Mouse (Mus musculus) hindbrain, embryonic 16.5 days (tissue): ENCODE measurements around the gene B3gat1. TPM values are rescaled to one million over a fixed set of nuclear protein-coding genes. Genes with fewer than 3 reads are reported as not detected.
A peak's percentile ranks its signal among the peaks of the same experiment; 100 is the strongest.

ENCODE experiments used
- ATAC-seq: fragments of 200-750 bp; cut with Nextera tagmentation; 2 replicates; pipeline ENCODE4 v1.8.0; 2017; ENCODE audit warnings: moderate TSS enrichment, moderate library complexity
- H3K27ac ChIP-seq: fragments of 300-500 bp; sonication (generic); 2 replicates; pipeline ENCODE4 v1.5.1; 2014; ENCODE audit warnings: low read depth, mild to moderate bottlenecking, control low read depth, low read length, moderate library complexity
- H3K27me3 ChIP-seq: fragments of 300-500 bp; sonication (generic); replicated peaks from 2 replicates; pipeline ENCODE4 v1.6.1; 2014; ENCODE audit warnings: low read length; ENCODE audit not compliant: control insufficient read depth, insufficient read depth
- H3K36me3 ChIP-seq: fragments of 300-500 bp; sonication (generic); 2 replicates; pipeline ENCODE4 v1.6.1; 2014; ENCODE audit warnings: mild to moderate bottlenecking, low read length, moderate library complexity, mixed read lengths; ENCODE audit not compliant: control insufficient read depth, insufficient read depth
- H3K4me1 ChIP-seq: fragments of 300-500 bp; sonication (generic); 2 replicates; pipeline ENCODE4 v1.6.1; 2014; ENCODE audit warnings: low read depth, low read length; ENCODE audit not compliant: control insufficient read depth, insufficient read depth
- H3K4me2 ChIP-seq: fragments of 300-500 bp; sonication (generic); 2 replicates; pipeline ENCODE4 v1.6.1; 2014; ENCODE audit warnings: mild to moderate bottlenecking, low read length, control low read depth, moderate library complexity
- H3K4me3 ChIP-seq: fragments of 300-500 bp; sonication (generic); 2 replicates; pipeline ENCODE4 v1.5.1; 2014; ENCODE audit warnings: mild to moderate bottlenecking, low read length, control low read depth, moderate library complexity
- H3K9ac ChIP-seq: fragments of 300-500 bp; sonication (generic); 2 replicates; pipeline ENCODE4 v1.6.1; 2014; ENCODE audit warnings: low read depth, mild to moderate bottlenecking, control low read depth, low read length, moderate library complexity
- H3K9me3 ChIP-seq: fragments of 300-500 bp; sonication (generic); 2 replicates; pipeline ENCODE4 v1.6.1; 2014; ENCODE audit warnings: mild to moderate bottlenecking, low read length, moderate library complexity; ENCODE audit not compliant: control insufficient read depth
- WGBS: fragments of 180-500 bp; shearing (Covaris S2); extraction: QIAGEN DNeasy Blood & Tissue Kit; methylation state at CpG from one replicate; pipeline ENCODE4 v1.1.7; 2014; 5-methylcytosine and 5-hydroxymethylcytosine counted together
- polyA plus RNA-seq: library from polyadenylated mRNA; unstranded; fragments of >200 nt; fragmentation: Nextera tagmentation; extraction: Ambion mirVana; gene quantifications from 2 replicates; pipeline ENCODE4 v1.2.1, GENCODE M21; 2015

The B3gat1 gene
- polyA plus RNA-seq, 1 experiment from 2014 or later: 32.6 TPM

DNA sequence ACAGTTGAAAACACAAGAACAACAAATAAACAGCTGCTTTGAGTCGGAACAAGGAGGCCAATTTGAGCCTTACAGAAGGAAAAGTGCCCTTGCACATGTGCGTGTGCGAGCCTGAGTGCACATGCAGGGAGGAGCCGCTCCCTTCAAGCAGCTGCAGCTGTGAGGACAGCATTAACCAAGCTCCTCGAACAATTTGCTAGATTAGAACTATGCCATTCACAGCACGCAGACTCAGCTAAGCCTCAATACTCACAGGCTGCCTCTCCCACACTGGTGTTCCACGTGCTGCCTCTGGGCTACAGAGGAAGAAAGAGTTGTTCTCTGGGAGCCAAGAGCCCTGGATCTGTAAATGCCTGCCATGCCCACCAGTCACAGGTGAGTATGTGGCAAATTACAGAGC lies 11.8 kb upstream of the B3gat1 start:
- Histone ChIP-seq H3K4me3 (no peak overlapping the region), H3K4me2 (no peak overlapping the region), H3K27me3 (no peaks in the 10 kb centered on the region), H3K9me3 (no peaks in the 10 kb centered on the region), H3K36me3 (no peaks in the 10 kb centered on the region), H3K9ac (no peak overlapping the region), H3K27ac (no peak overlapping the region), H3K4me1 (peaks cover 4% of the 10 kb centered on the region; the same call in 1 of the 2 replicates)
- WGBS: 61% methylated on average over 7 of the region's 7 CpGs
- peak; percentile 75 for ATAC-seq

DNA sequence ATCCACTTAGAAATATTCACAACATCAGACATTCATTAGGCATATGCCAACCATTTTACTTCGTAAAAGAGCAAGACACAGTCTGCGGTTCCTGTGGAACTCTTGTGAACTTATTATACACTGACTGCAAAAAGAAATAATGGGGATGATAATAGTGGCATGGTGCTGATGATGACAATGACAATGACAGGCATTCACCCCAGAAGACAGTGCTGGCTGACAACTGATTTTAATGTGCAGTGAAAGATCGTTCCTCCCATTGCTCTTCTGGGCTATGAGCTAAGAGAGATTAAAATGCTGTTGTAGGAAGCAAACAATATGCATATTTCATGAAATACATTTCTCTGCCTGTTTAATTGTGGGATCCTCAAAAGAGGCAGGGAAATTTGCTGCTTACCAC lies 7.8 kb upstream of the B3gat1 start:
- Histone ChIP-seq H3K9ac (no peak overlapping the region), H3K4me1 (no peaks in the 10 kb centered on the region), H3K4me2 (no peak overlapping the region), H3K9me3 (no peaks in the 10 kb centered on the region), H3K27me3 (no peaks in the 10 kb centered on the region), H3K4me3 (no peak overlapping the region), H3K27ac (no peak overlapping the region), H3K36me3 (no peaks in the 10 kb centered on the region)
- 73% methylated on average over 3 of the region's 3 CpGs for WGBS
- ATAC-seq: no peak

DNA sequence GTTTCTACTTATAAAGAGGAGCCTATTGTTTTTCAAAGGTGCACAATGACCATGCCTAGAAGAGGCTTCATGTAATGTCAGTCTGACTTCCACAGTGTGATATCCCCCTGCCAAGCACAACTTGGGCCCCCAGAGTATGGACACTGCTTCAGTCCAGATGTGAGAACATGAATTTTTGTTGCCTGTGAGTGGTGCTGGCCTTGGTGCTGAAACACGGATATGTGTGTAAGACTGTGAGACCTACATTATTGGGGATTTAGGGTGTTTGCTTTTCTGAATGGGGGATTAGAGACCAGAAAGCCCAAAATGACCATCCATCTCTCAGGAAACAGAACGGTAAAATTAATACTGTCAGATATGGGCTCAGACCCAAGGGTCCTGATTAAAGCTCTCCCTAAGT lies 6.1 kb upstream of the B3gat1 start:
- ATAC-seq: no peak
- Histone ChIP-seq H3K9me3 (no peaks in the 10 kb centered on the region), H3K27me3 (no peaks in the 10 kb centered on the region), H3K4me1 (no peaks in the 10 kb centered on the region), H3K27ac (no peak overlapping the region), H3K36me3 (no peaks in the 10 kb centered on the region), H3K4me2 (no peak overlapping the region), H3K4me3 (no peak overlapping the region), H3K9ac (no peak overlapping the region)
- 59% methylated on average over 2 of the region's 2 CpGs for WGBS

DNA sequence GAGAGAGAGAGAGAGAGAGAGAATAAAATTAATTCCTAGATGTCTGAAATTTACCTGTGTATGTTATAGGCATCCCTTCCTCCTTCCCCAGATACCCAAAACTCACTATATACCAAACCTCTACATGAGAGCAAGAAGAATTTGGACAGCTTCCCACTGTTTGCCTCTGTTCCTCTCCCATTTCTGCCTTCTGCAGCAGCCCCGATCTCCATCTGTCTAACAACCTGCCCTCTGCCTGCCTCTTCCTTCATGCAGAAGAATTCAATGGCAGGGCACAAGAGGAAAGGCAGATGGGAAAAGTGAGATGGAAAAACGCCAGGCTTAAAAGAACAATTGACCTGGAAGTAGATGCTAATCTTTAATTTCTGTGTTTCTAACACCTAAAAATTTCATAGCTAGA lies 5.0 kb upstream of the B3gat1 start:
- H3K9ac ChIP-seq: no peak overlapping the region
- no peaks in the 10 kb centered on the region for H3K9me3 ChIP-seq
- no peak overlapping the region for H3K27ac ChIP-seq
- no peak overlapping the region for H3K4me3 ChIP-seq
- H3K4me1 ChIP-seq: peaks cover 3% of the 10 kb centered on the region
- no peak for ATAC-seq
- no peaks in the 10 kb centered on the region for H3K36me3 ChIP-seq
- no peak overlapping the region for H3K4me2 ChIP-seq
- WGBS: 59% methylated on average over 2 of the region's 2 CpGs
- no peaks in the 10 kb centered on the region for H3K27me3 ChIP-seq

DNA sequence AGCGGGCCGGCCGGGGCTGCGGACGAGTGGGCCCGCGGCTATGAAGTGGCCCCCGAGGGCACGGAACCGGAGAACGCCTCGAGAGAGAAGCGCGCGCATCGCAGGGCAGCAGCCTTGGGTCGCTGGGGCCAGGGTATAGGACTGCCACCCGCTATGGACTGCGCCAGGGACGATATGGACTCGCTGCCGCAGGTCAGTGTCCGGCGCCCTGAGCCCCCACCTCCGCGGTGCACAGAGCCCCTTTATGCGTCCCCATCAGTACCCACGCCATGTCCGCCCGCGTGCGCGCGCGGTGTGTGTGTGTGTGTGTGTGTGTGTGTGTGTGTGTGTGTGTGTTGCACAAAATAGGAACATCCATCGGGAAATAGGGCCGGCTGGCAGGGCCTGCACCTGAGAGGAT lies 458 bp downstream of the B3gat1 start:
- Histone ChIP-seq H3K9ac (peak overlapping the region; percentile 98), H3K36me3 (no peaks in the 10 kb centered on the region), H3K27ac (peak overlapping the region; percentile 95), H3K9me3 (no peaks in the 10 kb centered on the region), H3K4me2 (peak overlapping the region; percentile 78), H3K4me3 (peak overlapping the region; percentile 93), H3K4me1 (peaks cover 28% of the 10 kb centered on the region), H3K27me3 (no peaks in the 10 kb centered on the region)
- peak; percentile 60 for ATAC-seq
- WGBS: under 1% methylated on average over 31 of the region's 37 CpGs

DNA sequence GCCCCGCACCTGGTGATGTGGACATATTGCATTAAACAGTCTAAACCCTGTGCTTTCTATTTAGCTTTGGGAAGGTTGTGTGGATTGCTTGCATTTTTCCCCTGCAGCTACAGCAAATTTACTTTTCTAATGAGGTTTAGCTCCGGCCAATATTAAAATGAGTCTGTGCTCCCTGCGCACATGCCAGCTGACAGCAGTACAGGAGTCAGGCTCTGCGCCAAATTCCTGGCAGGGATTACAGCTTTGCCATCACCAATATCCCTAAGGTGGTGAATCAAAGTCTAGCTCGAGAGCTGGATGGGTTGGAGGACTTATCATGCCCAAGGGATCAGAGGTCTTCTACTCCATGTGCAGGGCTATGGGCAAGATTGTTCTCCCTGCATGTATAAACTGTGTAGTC lies 3.6 kb downstream of the B3gat1 start:
- Histone ChIP-seq H3K9me3 (no peaks in the 10 kb centered on the region), H3K4me3 (peak overlapping the region; percentile 22), H3K36me3 (0 out of 2 replicates have a peak, but pooled peaks cover 3% of the 10 kb centered on the region), H3K27me3 (no peaks in the 10 kb centered on the region), H3K9ac (no peak overlapping the region), H3K4me1 (peaks cover 28% of the 10 kb centered on the region), H3K4me2 (peak overlapping the region; percentile 78), H3K27ac (no peak overlapping the region)
- WGBS: 33% methylated on average over 5 of the region's 5 CpGs
- no peak for ATAC-seq

DNA sequence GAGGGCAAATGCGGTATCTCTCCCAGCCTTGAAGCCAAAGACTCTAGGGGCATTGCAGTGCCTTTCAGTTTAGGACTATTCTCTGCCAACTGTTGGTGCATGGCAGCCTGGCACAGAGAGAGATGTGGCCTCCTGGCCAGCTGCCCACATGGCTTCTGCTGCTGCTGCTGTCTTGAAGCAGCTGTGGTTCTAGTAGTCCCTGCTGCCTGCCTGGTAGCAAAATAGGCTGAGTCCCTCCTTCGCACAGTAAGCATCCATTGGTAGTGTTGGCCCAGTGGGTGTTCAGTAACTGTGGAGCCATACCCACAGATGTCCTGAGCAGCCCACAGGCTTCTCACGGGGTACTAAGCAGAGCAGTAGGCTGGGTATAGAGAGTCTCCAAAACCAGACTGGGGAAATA lies 9.3 kb downstream of the B3gat1 start:
- no peak overlapping the region for H3K4me3 ChIP-seq
- H3K4me1 ChIP-seq: peaks cover 8% of the 10 kb centered on the region
- ATAC-seq: peak; percentile 63
- H3K36me3 ChIP-seq: 0 out of 2 replicates have a peak, but pooled peaks cover 3% of the 10 kb centered on the region
- H3K27ac ChIP-seq: no peak overlapping the region
- no peak overlapping the region for H3K9ac ChIP-seq
- no peaks in the 10 kb centered on the region for H3K27me3 ChIP-seq
- no peaks in the 10 kb centered on the region for H3K9me3 ChIP-seq
- no peak overlapping the region for H3K4me2 ChIP-seq
- WGBS: 70% methylated on average over 3 of the region's 3 CpGs

DNA sequence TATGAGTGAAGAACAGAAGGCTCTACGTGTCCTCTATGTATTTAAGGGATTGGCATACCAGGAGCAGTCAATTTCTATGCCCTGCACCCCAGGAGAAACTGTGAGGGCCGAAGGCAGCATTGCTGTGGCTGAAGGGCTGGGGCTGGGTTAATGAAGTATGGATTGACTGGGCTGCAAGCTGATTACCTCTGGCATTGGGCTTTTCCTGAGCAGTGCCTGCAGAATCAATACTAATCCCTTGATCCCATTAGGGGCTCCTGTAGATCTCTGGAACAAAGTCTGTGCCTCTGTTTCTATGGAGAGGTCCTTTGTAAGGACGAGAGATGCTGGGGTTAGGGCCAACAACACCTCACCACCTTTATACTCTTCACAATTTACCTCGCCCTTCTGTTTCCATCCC lies 13.6 kb downstream of the B3gat1 start:
- H3K27ac ChIP-seq: no peak overlapping the region
- ATAC-seq: no peak

DNA sequence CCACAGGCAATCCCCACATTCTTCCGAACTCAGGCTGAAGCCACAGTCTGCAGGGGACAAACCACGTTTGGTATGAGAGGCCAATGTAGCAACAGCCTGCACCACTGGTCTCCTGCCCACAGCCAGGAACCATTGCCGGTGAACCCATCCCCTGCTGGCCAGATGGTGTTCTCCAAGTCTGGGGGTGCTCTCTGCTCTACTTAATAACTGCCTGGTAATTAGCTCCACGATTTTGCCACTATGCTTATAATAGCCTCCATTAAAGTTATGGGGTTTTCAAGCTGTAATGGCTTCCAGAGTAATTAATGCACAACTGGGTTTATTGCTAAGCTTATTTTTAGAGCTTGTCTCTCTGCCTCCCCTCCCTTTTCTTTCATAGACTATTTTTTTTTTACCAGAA lies 15.4 kb downstream of the B3gat1 start:
- Histone ChIP-seq H3K27ac (peak overlapping the region; percentile 32; the same call in 1 of the 2 replicates), H3K9ac (no peak overlapping the region), H3K9me3 (no peaks in the 10 kb centered on the region), H3K4me1 (no peaks in the 10 kb centered on the region), H3K27me3 (no peaks in the 10 kb centered on the region), H3K4me3 (no peak overlapping the region), H3K36me3 (peaks cover 7% of the 10 kb centered on the region; the same call in 1 of the 2 replicates), H3K4me2 (no peak overlapping the region)
- ATAC-seq: peak; percentile 34; the same call in 1 of the 2 replicates
- WGBS: 75% methylated on average over 4 of the region's 4 CpGs

More for the DNA sequence above, 13.6 kb downstream of the B3gat1 start:
- H3K4me1 ChIP-seq: no peaks in the 10 kb centered on the region; the same call in 1 of the 2 replicates
- WGBS: 60% methylated on average over 4 of the region's 4 CpGs
- no peak overlapping the region for H3K4me3 ChIP-seq
- H3K9me3 ChIP-seq: no peaks in the 10 kb centered on the region
- H3K4me2 ChIP-seq: no peak overlapping the region
- H3K36me3 ChIP-seq: peaks cover 6% of the 10 kb centered on the region; the same call in 1 of the 2 replicates
- H3K9ac ChIP-seq: no peak overlapping the region
- H3K27me3 ChIP-seq: no peaks in the 10 kb centered on the region

DNA sequence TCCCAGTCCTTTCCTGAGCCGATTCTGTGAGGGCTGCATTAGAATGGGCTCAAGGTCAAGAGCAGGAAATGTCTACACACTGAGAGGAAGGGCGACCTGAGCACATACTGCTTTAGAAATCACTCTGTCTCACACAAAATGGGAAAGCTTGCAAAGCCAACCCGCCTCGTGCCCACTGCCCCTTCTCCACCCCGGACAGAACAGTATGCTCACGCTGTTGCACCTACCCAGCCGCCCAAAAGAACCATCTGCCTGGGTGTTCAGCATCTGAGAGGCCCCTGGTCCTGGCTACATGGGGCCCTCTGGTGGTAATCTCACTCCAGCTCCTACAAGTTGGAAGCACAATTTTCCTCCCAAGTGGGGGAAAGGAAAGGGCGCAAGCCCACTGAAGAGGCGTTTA lies 26.6 kb downstream of the B3gat1 start:
- Histone ChIP-seq H3K4me2 (no peak overlapping the region), H3K9ac (no peak overlapping the region), H3K36me3 (peaks cover 22% of the 10 kb centered on the region), H3K27ac (no peak overlapping the region), H3K27me3 (no peaks in the 10 kb centered on the region), H3K4me3 (no peak overlapping the region), H3K4me1 (0 out of 2 replicates have a peak, but pooled peaks cover 3% of the 10 kb centered on the region), H3K9me3 (no peaks in the 10 kb centered on the region)
- WGBS: 24% methylated on average over 9 of the region's 9 CpGs
- peak; percentile 78 for ATAC-seq
